Mouse (Mus musculus) MEL (cell line): Measurements from ENCODE around the gene Scn8a. TPM values are rescaled to one million over a fixed set of nuclear protein-coding genes. Genes with fewer than 3 reads are reported as not detected.

ENCODE experiments used
- DNase-seq: peaks from one replicate; pipeline ENCODE4 v3.0.0; 2011; ENCODE audit warnings: low read depth, low spot score
- H3K27ac ChIP-seq: 2 replicates; pipeline ENCODE4 v1.5.1; 2012; ENCODE audit warnings: low read depth, mild to moderate bottlenecking, control low read depth, low read length, moderate library complexity; ENCODE audit not compliant: control insufficient read depth
- H3K27me3 ChIP-seq, 2 experiments: fragments of 150-350 bp in 1 of 2; sonication (generic) in 1 of 2; 2 replicates each; pipeline ENCODE4 v1.6.1; 2012; ENCODE audit warnings: low read length in 2 of 2, mild to moderate bottlenecking in 2 of 2, improper control_type of control experiment in 1 of 2, moderate library complexity in 1 of 2; ENCODE audit not compliant: insufficient read depth in 2 of 2, control insufficient read depth in 1 of 2
- H3K36me3 ChIP-seq, 2 experiments: 2 replicates each; pipeline ENCODE4 v1.6.1; 2012 to 2014; ENCODE audit warnings: low read length in 2 of 2, improper control_type of control experiment in 1 of 2, inconsistent platforms in 1 of 2, mild to moderate bottlenecking in 1 of 2; ENCODE audit not compliant: insufficient read depth in 2 of 2, control insufficient read depth in 1 of 2
- H3K4me1 ChIP-seq, 2 experiments: fragments of 150-350 bp in 1 of 2; sonication (generic) in 1 of 2; 2 replicates each; pipeline ENCODE4 v1.6.1; 2012; ENCODE audit warnings: low read length in 2 of 2, improper control_type of control experiment in 1 of 2, mild to moderate bottlenecking in 1 of 2; ENCODE audit not compliant: insufficient read depth in 2 of 2, control insufficient read depth in 1 of 2
- H3K4me3 ChIP-seq, 2 experiments: fragments of 150-350 bp in 1 of 2; sonication (generic) in 1 of 2; 2 replicates each; pipeline ENCODE4 v1.5.1; 2012; ENCODE audit warnings: low read depth in 2 of 2, low read length in 2 of 2, mild to moderate bottlenecking in 2 of 2, moderate library complexity in 2 of 2, control low read depth in 1 of 2, improper control_type of control experiment in 1 of 2; ENCODE audit not compliant: control insufficient read depth in 1 of 2, insufficient read depth in 1 of 2
- H3K79me2 ChIP-seq: 2 replicates; pipeline ENCODE4 v1.6.1; 2012; ENCODE audit warnings: mild to moderate bottlenecking, low read length, moderate library complexity; ENCODE audit not compliant: control insufficient read depth, poor library complexity, insufficient read depth
- H3K9ac ChIP-seq: 2 replicates; pipeline ENCODE4 v1.6.1; 2012; ENCODE audit warnings: low read depth, mild to moderate bottlenecking, control low read depth, low read length, moderate library complexity; ENCODE audit not compliant: control insufficient read depth, poor library complexity, severe bottlenecking
- H3K9me3 ChIP-seq: fragments of 150-350 bp; sonication (generic); replicated peaks from 2 replicates; pipeline ENCODE4 v1.6.1; 2012; ENCODE audit warnings: mild to moderate bottlenecking, low read length, improper control_type of control experiment, moderate library complexity; ENCODE audit not compliant: insufficient read depth
- BHLHE40 ChIP-seq: IDR thresholded peaks from 2 replicates; pipeline ENCODE4 v1.6.1; 2012; ENCODE audit warnings: low read depth, mild to moderate bottlenecking, inconsistent platforms, low read length, improper control_type of control experiment, borderline replicate concordance
- EP300 ChIP-seq, 2 experiments: IDR thresholded peaks; 2 replicates each; pipeline ENCODE4 v1.6.1; 2011; ENCODE audit warnings: improper control_type of control experiment in 2 of 2, low read length in 2 of 2, low read depth in 1 of 2, mild to moderate bottlenecking in 1 of 2
- MAX ChIP-seq: IDR thresholded peaks from 2 replicates; pipeline ENCODE4 v1.6.1; 2011; ENCODE audit warnings: low read length, improper control_type of control experiment
- MAZ ChIP-seq: IDR thresholded peaks from 2 replicates; pipeline ENCODE4 v1.6.1; 2012; ENCODE audit warnings: low read depth, mild to moderate bottlenecking, inconsistent platforms, low read length, improper control_type of control experiment
- NELFE ChIP-seq: IDR thresholded peaks from 2 replicates; pipeline ENCODE4 v1.6.1; 2011; ENCODE audit warnings: low read depth, low read length, improper control_type of control experiment
- RCOR1 ChIP-seq: IDR thresholded peaks from 2 replicates; pipeline ENCODE4 v1.6.1; 2012; ENCODE audit warnings: low read depth, mild to moderate bottlenecking, inconsistent platforms, low read length, improper control_type of control experiment
- SIN3A ChIP-seq: IDR thresholded peaks from 2 replicates; pipeline ENCODE4 v1.6.1; 2012; ENCODE audit warnings: low read length, improper control_type of control experiment, inconsistent platforms
- TAL1 ChIP-seq: IDR thresholded peaks from 2 replicates; pipeline ENCODE4 v1.6.1; 2012; ENCODE audit warnings: mild to moderate bottlenecking, inconsistent platforms, low read length, moderate library complexity, mixed read lengths
- TBP ChIP-seq: IDR thresholded peaks from 2 replicates; pipeline ENCODE4 v1.8.0; 2011; ENCODE audit warnings: low read depth, low read length, improper control_type of control experiment
- USF1 ChIP-seq: IDR thresholded peaks from 2 replicates; pipeline ENCODE4 v1.6.1; 2014; ENCODE audit warnings: low read depth, mild to moderate bottlenecking, inconsistent platforms, low read length, improper control_type of control experiment, moderate library complexity
- USF2 ChIP-seq, 2 experiments: IDR thresholded peaks; 2 replicates each; pipeline ENCODE4 v1.6.1; 2011 to 2012; ENCODE audit warnings: improper control_type of control experiment in 2 of 2, low read length in 2 of 2, borderline replicate concordance in 1 of 2, inconsistent platforms in 1 of 2, low read depth in 1 of 2, mild to moderate bottlenecking in 1 of 2; ENCODE audit not compliant: insufficient read depth in 1 of 2
- ZKSCAN1 ChIP-seq: IDR thresholded peaks from 2 replicates; pipeline ENCODE4 v1.6.1; 2012; ENCODE audit warnings: low read depth, mild to moderate bottlenecking, inconsistent platforms, low read length, improper control_type of control experiment, moderate library complexity
- ZMIZ1 ChIP-seq: IDR thresholded peaks from 2 replicates; pipeline ENCODE4 v1.6.1; 2012; ENCODE audit warnings: low read depth, mild to moderate bottlenecking, inconsistent platforms, low read length, improper control_type of control experiment, moderate library complexity
- ZNF384 ChIP-seq: IDR thresholded peaks from 2 replicates; pipeline ENCODE4 v1.6.1; 2012; ENCODE audit warnings: low read depth, mild to moderate bottlenecking, inconsistent platforms, low read length, improper control_type of control experiment
- polyA plus RNA-seq, 2 experiments: library from polyadenylated mRNA; stranded (reverse) in 1 of 2; unstranded in 1 of 2; fragments of >175 nt in 1 of 2; fragments of >200 nt in 1 of 2; gene quantifications; 2 replicates each; pipeline versions ENCODE4 v1.2.1 to v1.2.4; 2012; ENCODE audit warnings: low replicate concordance in 2 of 2, low read depth in 1 of 2; ENCODE audit not compliant: insufficient read length in 2 of 2, insufficient read depth in 1 of 2, missing spikeins in 1 of 2
- total RNA-seq: library from RNA; depleted of rRNA; stranded (reverse); fragments of 300-350 nt; gene quantifications from 2 replicates; pipeline ENCODE4 v1.2.3, GENCODE M21; 2012

The Scn8a gene
- total and polyA plus RNA-seq, 3 experiments = 0.01 to 0.08 TPM; not detected in 1

DNA sequence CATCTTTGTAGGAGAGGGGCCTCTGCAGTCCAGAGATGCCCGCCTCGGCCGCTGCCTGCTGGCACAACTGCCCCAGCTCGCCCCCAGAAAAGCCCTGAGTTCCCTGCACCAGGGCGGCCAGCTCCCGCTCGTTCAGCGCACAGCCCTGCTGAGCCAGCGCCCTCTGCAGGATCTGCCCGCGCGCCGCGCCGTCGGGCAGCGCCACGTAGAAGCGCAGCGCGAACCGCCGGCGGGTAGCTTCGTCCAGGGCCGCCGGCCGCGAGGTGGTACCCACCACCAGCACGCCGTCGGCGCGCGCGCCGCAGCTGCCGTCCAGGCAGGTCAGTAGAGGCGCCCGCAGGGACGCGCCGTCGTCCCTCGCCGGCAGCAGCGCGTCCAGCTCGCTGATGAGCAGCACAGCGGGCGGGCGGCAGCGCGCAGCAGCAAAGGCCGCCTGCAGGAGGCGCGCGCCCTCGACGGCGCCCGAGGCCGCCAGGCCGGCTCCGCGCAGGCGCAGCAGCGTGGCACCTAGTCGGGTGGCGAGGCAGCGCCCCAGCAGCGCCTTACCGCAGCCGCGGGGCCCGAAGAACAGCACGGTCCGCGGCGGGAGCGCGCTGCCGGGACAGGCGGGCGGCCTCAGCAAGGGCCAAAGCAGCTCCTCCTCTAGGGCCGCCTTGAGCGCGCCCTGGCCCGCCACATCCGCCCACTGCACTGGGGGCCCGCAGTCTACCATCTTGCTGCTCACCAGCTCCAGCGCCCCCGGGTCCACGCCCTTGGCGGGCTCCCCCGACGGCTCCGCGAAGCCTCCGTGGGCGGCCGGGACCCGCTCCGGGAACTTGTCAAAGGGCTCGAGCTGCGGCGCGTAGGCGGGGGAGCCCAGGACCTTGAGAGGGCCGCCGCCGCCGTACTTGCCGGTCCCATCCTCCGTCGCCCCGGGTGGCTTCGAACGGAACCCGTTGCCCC is 183.2 kb downstream of the Scn8a start:
- no peaks in the 10 kb centered on the region for H3K79me2 ChIP-seq
- H3K27me3 ChIP-seq = no peaks in the 10 kb centered on the region
- no peaks in the 10 kb centered on the region for H3K9me3 ChIP-seq
- H3K9ac ChIP-seq = no peak overlapping the region
- H3K4me1 ChIP-seq = no peaks in the 10 kb centered on the region
- DNase-seq = no peak
- no peak overlapping the region for H3K27ac ChIP-seq
- H3K36me3 ChIP-seq = no peaks in the 10 kb centered on the region
- TF ChIP-seq USF1 (no peak), EP300 (IDR thresholded peaks at IDR 0.05; ENCODE audit: low read depth in 1 of 2, low read length in 2 of 2) (no peak), SIN3A (no peak), RCOR1 (no peak), USF2 (IDR thresholded peaks at IDR 0.05; ENCODE audit: borderline replicate concordance in 1 of 2, insufficient read depth in 1 of 2, low read depth in 1 of 2, low read length in 2 of 2) (no peak), ZMIZ1 (no peak), BHLHE40 (no peak), MAX (no peak)
- H3K4me3 ChIP-seq = no peak overlapping the region

DNA sequence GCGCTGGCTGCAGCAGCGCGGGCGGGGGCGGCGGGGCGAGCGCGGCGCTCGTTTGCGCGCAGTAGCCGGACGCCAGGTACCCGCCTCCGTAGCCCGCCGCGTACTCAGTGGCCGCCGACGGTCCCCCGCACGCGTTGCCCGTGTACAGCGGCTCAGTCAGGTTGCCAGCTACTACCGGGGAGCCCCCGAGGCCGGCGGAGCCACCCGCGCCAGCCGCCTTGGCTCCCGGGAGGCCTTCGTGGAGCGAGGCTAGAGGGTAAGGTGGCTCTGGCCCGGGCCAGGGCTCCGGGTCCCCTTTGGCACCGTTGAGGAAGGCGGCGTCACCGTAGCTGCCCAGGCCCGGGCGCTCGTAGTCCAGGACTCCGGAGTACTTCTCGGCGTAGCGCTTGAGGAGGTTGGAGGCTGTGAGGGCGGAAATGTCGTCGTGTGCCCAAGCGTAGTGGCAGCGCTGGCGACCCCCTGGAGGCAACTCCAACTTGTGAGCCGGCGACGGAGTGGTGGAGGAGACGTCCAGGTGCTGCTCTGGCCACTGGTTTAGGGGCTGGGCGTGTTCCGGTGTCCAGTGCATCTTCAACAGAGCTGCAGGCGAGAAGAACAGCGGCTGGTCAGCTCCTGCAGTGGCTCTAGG is 184.3 kb downstream of the Scn8a start:
- no peaks in the 10 kb centered on the region for H3K36me3 ChIP-seq
- H3K4me1 ChIP-seq = no peaks in the 10 kb centered on the region
- no peak overlapping the region for H3K27ac ChIP-seq
- DNase-seq = no peak
- no peak overlapping the region for H3K9ac ChIP-seq
- H3K9me3 ChIP-seq = no peaks in the 10 kb centered on the region
- H3K4me3 ChIP-seq = no peak overlapping the region
- H3K79me2 ChIP-seq = no peaks in the 10 kb centered on the region
- H3K27me3 ChIP-seq = no peaks in the 10 kb centered on the region
- no peak for TF ChIP-seq SIN3A
- no peak for TF ChIP-seq NELFE
- no peak for TF ChIP-seq ZKSCAN1
- no peak for TF ChIP-seq USF2 (IDR thresholded peaks at IDR 0.05; ENCODE audit: borderline replicate concordance in 1 of 2, insufficient read depth in 1 of 2, low read depth in 1 of 2, low read length in 2 of 2)
- no peak for TF ChIP-seq ZNF384
- TF ChIP-seq MAZ = no peak
- no peak for TF ChIP-seq RCOR1
- no peak for TF ChIP-seq TAL1
- no peak for TF ChIP-seq USF1
- TF ChIP-seq TBP = no peak
